Mouse (Mus musculus): ENCODE measurements around the gene Tyw1. TPM values are rescaled to one million over a fixed set of nuclear protein-coding genes. Genes with fewer than 3 reads are reported as not detected.

Tyw1 gene
- polyA plus RNA-seq, 1 experiment from 2014 or later, result 11.2 TPM

GRCm38 (mm10) chr5:130344999-130345398, 89.6 kb downstream of the Tyw1 start:
- H3K9me3 ChIP-seq (replicated peaks), result no peaks in the 10 kb centered on the region
- no peak overlapping the region for H3K9ac ChIP-seq
- no peak overlapping the region for H3K4me3 ChIP-seq (replicated peaks)
- H3K27me3 ChIP-seq, result no peaks in the 10 kb centered on the region
- no peaks in the 10 kb centered on the region for H3K4me1 ChIP-seq (replicated peaks)
- H3K27ac ChIP-seq (replicated peaks), result no peak overlapping the region
- WGBS (ENCODE audit: insufficient replicate concordance), result 34% methylated on average over 7 of the region's 7 CpGs
- H3K36me3 ChIP-seq (replicated peaks), result peaks cover 27% of the 10 kb centered on the region; the same call in 1 of the 2 replicates
- H3K4me2 ChIP-seq, result no peak overlapping the region
- ATAC-seq (ENCODE audit: insufficient read depth), result no peak

GRCm38 (mm10) chr5:130345871-130346270, 90.5 kb downstream of the Tyw1 start:
- no peak overlapping the region for H3K9ac ChIP-seq
- H3K36me3 ChIP-seq (replicated peaks), result peaks cover 18% of the 10 kb centered on the region; the same call in 1 of the 2 replicates
- H3K4me3 ChIP-seq (replicated peaks), result no peak overlapping the region
- H3K4me2 ChIP-seq, result no peak overlapping the region
- 53% methylated on average over 2 of the region's 2 CpGs for WGBS (ENCODE audit: insufficient replicate concordance)
- H3K4me1 ChIP-seq (replicated peaks), result no peaks in the 10 kb centered on the region
- no peaks in the 10 kb centered on the region for H3K27me3 ChIP-seq
- no peaks in the 10 kb centered on the region for H3K9me3 ChIP-seq (replicated peaks)
- no peak overlapping the region for H3K27ac ChIP-seq (replicated peaks)
- no peak for ATAC-seq (ENCODE audit: insufficient read depth)

- WGBS (ENCODE audit: insufficient replicate concordance), result 41% methylated on average over 7 of the region's 7 CpGs
- no peaks in the 10 kb centered on the region for H3K27me3 ChIP-seq
- no peak for ATAC-seq (ENCODE audit: insufficient read depth)
- H3K4me1 ChIP-seq (replicated peaks), result no peaks in the 10 kb centered on the region
- H3K4me2 ChIP-seq, result no peak overlapping the region
- H3K27ac ChIP-seq (replicated peaks), result no peak overlapping the region
- H3K4me3 ChIP-seq (replicated peaks), result no peak overlapping the region
- no peaks in the 10 kb centered on the region for H3K9me3 ChIP-seq (replicated peaks)
- H3K9ac ChIP-seq, result no peak overlapping the region
- no peaks in the 10 kb centered on the region for H3K36me3 ChIP-seq (replicated peaks)
These were observed 99.8 kb downstream of the Tyw1 start for GRCm38 (mm10) chr5:130355223-130355622.

- Histone ChIP-seq H3K36me3 (replicated peaks) (no peaks in the 10 kb centered on the region), H3K4me2 (no peak overlapping the region), H3K9ac (no peak overlapping the region), H3K27me3 (no peaks in the 10 kb centered on the region), H3K27ac (replicated peaks) (no peak overlapping the region), H3K9me3 (replicated peaks) (no peaks in the 10 kb centered on the region), H3K4me1 (replicated peaks) (no peaks in the 10 kb centered on the region), H3K4me3 (replicated peaks) (no peak overlapping the region)
- WGBS (ENCODE audit: insufficient replicate concordance), result 55% methylated on average over 4 of the region's 4 CpGs
- ATAC-seq (ENCODE audit: insufficient read depth), result no peak
These were observed 107.7 kb downstream of the Tyw1 start for GRCm38 (mm10) chr5:130363111-130363510.

- no peak overlapping the region for H3K9ac ChIP-seq
- no peak overlapping the region for H3K4me3 ChIP-seq (replicated peaks)
- no peak overlapping the region for H3K4me2 ChIP-seq
- H3K27me3 ChIP-seq, result no peaks in the 10 kb centered on the region
- WGBS (ENCODE audit: insufficient replicate concordance), result 35% methylated on average over 3 of the region's 3 CpGs
- H3K36me3 ChIP-seq (replicated peaks), result no peaks in the 10 kb centered on the region
- no peak overlapping the region for H3K27ac ChIP-seq (replicated peaks)
- no peak for ATAC-seq (ENCODE audit: insufficient read depth)
- H3K4me1 ChIP-seq (replicated peaks), result no peaks in the 10 kb centered on the region
- no peaks in the 10 kb centered on the region for H3K9me3 ChIP-seq (replicated peaks)
These were observed 108.4 kb downstream of the Tyw1 start for GRCm38 (mm10) chr5:130363773-130364172.

GRCm38 (mm10) chr5:130368236-130368635, 112.8 kb downstream of the Tyw1 start:
- Histone ChIP-seq H3K4me2 (no peak overlapping the region), H3K36me3 (replicated peaks) (no peaks in the 10 kb centered on the region), H3K9me3 (replicated peaks) (no peaks in the 10 kb centered on the region), H3K9ac (no peak overlapping the region), H3K4me1 (replicated peaks) (no peaks in the 10 kb centered on the region), H3K27me3 (no peaks in the 10 kb centered on the region), H3K4me3 (replicated peaks) (no peak overlapping the region), H3K27ac (replicated peaks) (no peak overlapping the region)
- ATAC-seq (ENCODE audit: insufficient read depth), result no peak
- 67% methylated on average over 6 of the region's 6 CpGs for WGBS (ENCODE audit: insufficient replicate concordance)

GRCm38 (mm10) chr5:130369237-130369636, 113.8 kb downstream of the Tyw1 start, which contains the start of gene Caln1:
Caln1 (plus strand) TSS chr5:130369455.
- H3K27ac ChIP-seq (replicated peaks), result no peak within 1 kb of the TSS
- no peak within 1 kb of the TSS for H3K4me3 ChIP-seq (replicated peaks)
- no peak within 1 kb of the TSS for H3K4me2 ChIP-seq
- no peak within 1 kb of the TSS for H3K9ac ChIP-seq
- no peaks in the 10 kb centered on the region for H3K27me3 ChIP-seq
- WGBS (ENCODE audit: insufficient replicate concordance), result 73% methylated on average over 11 of the region's 11 CpGs
- no peaks in the 10 kb centered on the region for H3K9me3 ChIP-seq (replicated peaks)
- ATAC-seq (ENCODE audit: insufficient read depth), result no peak
- no peaks in the 10 kb centered on the region for H3K36me3 ChIP-seq (replicated peaks)
- no peaks in the 10 kb centered on the region for H3K4me1 ChIP-seq (replicated peaks)

GRCm38 (mm10) chr5:130375411-130375810, 120.0 kb downstream of the Tyw1 start:
- WGBS (ENCODE audit: insufficient replicate concordance), result 72% methylated on average over 3 of the region's 3 CpGs
- Histone ChIP-seq H3K9ac (no peak overlapping the region), H3K4me3 (replicated peaks) (no peak overlapping the region), H3K4me2 (no peak overlapping the region), H3K36me3 (replicated peaks) (no peaks in the 10 kb centered on the region), H3K27ac (replicated peaks) (no peak overlapping the region), H3K4me1 (replicated peaks) (no peaks in the 10 kb centered on the region), H3K27me3 (no peaks in the 10 kb centered on the region), H3K9me3 (replicated peaks) (no peaks in the 10 kb centered on the region)
- ATAC-seq (ENCODE audit: insufficient read depth), result no peak

GRCm38 (mm10) chr5:130384222-130384912, 128.9 kb downstream of the Tyw1 start, which contains the start of gene A330070K13Rik:
A330070K13Rik (minus strand) TSS chr5:130384631.
- H3K27me3 ChIP-seq, result no peaks in the 10 kb centered on the region
- no peaks in the 10 kb centered on the region for H3K4me1 ChIP-seq (replicated peaks)
- no peaks in the 10 kb centered on the region for H3K36me3 ChIP-seq (replicated peaks)
- 10% methylated on average over 13 of the region's 13 CpGs for WGBS (ENCODE audit: insufficient replicate concordance)
- no peak within 1 kb of the TSS for H3K27ac ChIP-seq (replicated peaks)
- H3K4me3 ChIP-seq (replicated peaks), result no peak within 1 kb of the TSS
- H3K9me3 ChIP-seq (replicated peaks), result no peaks in the 10 kb centered on the region
- H3K9ac ChIP-seq, result no peak within 1 kb of the TSS
- ATAC-seq (ENCODE audit: insufficient read depth), result no peak
- no peak within 1 kb of the TSS for H3K4me2 ChIP-seq

- no peaks in the 10 kb centered on the region for H3K27me3 ChIP-seq
- ATAC-seq (ENCODE audit: insufficient read depth), result no peak
- H3K9ac ChIP-seq, result no peak overlapping the region
- H3K36me3 ChIP-seq (replicated peaks), result no peaks in the 10 kb centered on the region
- no peak overlapping the region for H3K27ac ChIP-seq (replicated peaks)
- no peaks in the 10 kb centered on the region for H3K9me3 ChIP-seq (replicated peaks)
- 71% methylated on average over 7 of the region's 7 CpGs for WGBS (ENCODE audit: insufficient replicate concordance)
- no peak overlapping the region for H3K4me3 ChIP-seq (replicated peaks)
- no peaks in the 10 kb centered on the region for H3K4me1 ChIP-seq (replicated peaks)
- no peak overlapping the region for H3K4me2 ChIP-seq
These were observed 131.0 kb downstream of the Tyw1 start for GRCm38 (mm10) chr5:130386418-130386817.
